Mouse (Mus musculus) limb, embryonic 14.5 days (tissue): Measurements from ENCODE around the gene Adam8. TPM values are rescaled to one million over a fixed set of nuclear protein-coding genes. Genes with fewer than 3 reads are reported as not detected.

Experiments used
- ATAC-seq: fragments of 200-750 bp; cut with Nextera tagmentation; 2 replicates; pipeline ENCODE4 v1.8.0; 2017; ENCODE audit warnings: low read depth, moderate number of reproducible peaks, moderate TSS enrichment; ENCODE audit not compliant: low FRiP score
- DNase-seq: peaks from one replicate; pipeline ENCODE4 v3.0.0-alpha.2; 2015; ENCODE audit warnings: low spot score
- H3K27ac ChIP-seq: fragments of 300-500 bp; sonication (generic); replicated peaks from 2 replicates; pipeline ENCODE4 v1.5.1; 2014; ENCODE audit warnings: low read depth, mild to moderate bottlenecking, low read length, moderate library complexity, mixed read lengths
- H3K27me3 ChIP-seq: fragments of 300-500 bp; sonication (generic); 2 replicates; pipeline ENCODE4 v1.6.1; 2014; ENCODE audit warnings: low read length, mixed read lengths; ENCODE audit not compliant: control insufficient read depth, insufficient read depth
- H3K36me3 ChIP-seq: fragments of 300-500 bp; sonication (generic); 2 replicates; pipeline ENCODE4 v1.6.1; 2014; ENCODE audit warnings: mild to moderate bottlenecking, low read length, moderate library complexity, mixed read lengths; ENCODE audit not compliant: control insufficient read depth, insufficient read depth
- H3K4me1 ChIP-seq: fragments of 300-500 bp; sonication (generic); 2 replicates; pipeline ENCODE4 v1.6.1; 2014; ENCODE audit warnings: antibody characterized with exemption, low read length, mixed read lengths; ENCODE audit not compliant: control insufficient read depth, insufficient read depth
- H3K4me2 ChIP-seq: fragments of 300-500 bp; sonication (generic); replicated peaks from 2 replicates; pipeline ENCODE4 v1.6.1; 2014; ENCODE audit warnings: low read depth, mild to moderate bottlenecking, low read length, moderate library complexity; ENCODE audit not compliant: severe bottlenecking
- H3K4me3 ChIP-seq: fragments of 300-500 bp; sonication (generic); replicated peaks from 2 replicates; pipeline ENCODE4 v1.5.1; 2014; ENCODE audit warnings: low read length
- H3K9ac ChIP-seq: fragments of 300-500 bp; sonication (generic); 2 replicates; pipeline ENCODE4 v1.6.1; 2014; ENCODE audit warnings: mild to moderate bottlenecking, low read depth, low read length, moderate library complexity; ENCODE audit not compliant: severe bottlenecking
- H3K9me3 ChIP-seq: fragments of 300-500 bp; sonication (generic); 2 replicates; pipeline ENCODE4 v1.6.1; 2016; ENCODE audit warnings: low read length; ENCODE audit not compliant: control insufficient read depth
- POLR2A ChIP-seq: fragments of 200-500 bp; IDR thresholded peaks from 2 replicates; pipeline ENCODE4 v1.8.0; 2012; ENCODE audit warnings: inconsistent platforms, mild to moderate bottlenecking, moderate library complexity, borderline replicate concordance; ENCODE audit not compliant: insufficient read depth, insufficient read length; ENCODE audit errors: extremely low read depth
- WGBS: fragments of 180-500 bp; shearing (Covaris S2); extraction: QIAGEN DNeasy Blood & Tissue Kit; methylation state at CpG from one replicate; pipeline ENCODE4 v1.1.7; 2014; 5-methylcytosine and 5-hydroxymethylcytosine counted together
- polyA plus RNA-seq, 2 experiments: library from polyadenylated mRNA; depleted of rRNA in 1 of 2; stranded (reverse) in 1 of 2; unstranded in 1 of 2; fragments of >200 nt; fragmentation: Nextera tagmentation in 1 of 2; extraction: Ambion mirVana in 1 of 2; gene quantifications; 2 replicates each; pipeline versions ENCODE4 v1.2.1 to v1.2.3; 2012 to 2014

The Adam8 gene
- polyA plus RNA-seq, 2 experiments: 1.8 to 8.8 TPM

DNA sequence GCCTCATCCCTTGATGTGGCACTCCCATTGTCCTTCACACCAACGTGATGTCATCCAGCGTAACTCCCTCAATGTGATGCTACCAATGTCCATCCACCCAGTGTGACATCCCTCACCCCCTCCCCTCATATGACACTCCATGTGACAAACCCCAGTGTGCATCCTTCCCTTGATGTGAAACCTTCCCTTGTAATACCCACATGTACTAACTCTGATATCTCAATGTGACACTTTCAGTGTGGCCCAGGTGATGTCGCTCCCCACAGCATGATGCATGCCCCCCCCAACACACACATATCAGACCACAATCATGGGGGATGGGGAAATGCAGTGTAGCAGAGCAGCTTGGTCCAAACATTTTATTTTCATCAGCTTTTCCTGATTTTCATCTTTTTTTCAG is 35.7 kb downstream of the Adam8 start:
- H3K27ac ChIP-seq: no peak overlapping the region
- no peaks in the 10 kb centered on the region for H3K9me3 ChIP-seq
- no peak for DNase-seq
- WGBS: 70% methylated on average over 3 of the region's 3 CpGs
- no peak overlapping the region for H3K4me3 ChIP-seq
- no peak for TF ChIP-seq POLR2A
- no peak overlapping the region for H3K4me2 ChIP-seq
- no peak overlapping the region for H3K9ac ChIP-seq
- H3K27me3 ChIP-seq: peaks cover 5% of the 10 kb centered on the region; the same call in 1 of the 2 replicates
- no peaks in the 10 kb centered on the region for H3K4me1 ChIP-seq
- H3K36me3 ChIP-seq: no peaks in the 10 kb centered on the region
- no peak for ATAC-seq

DNA sequence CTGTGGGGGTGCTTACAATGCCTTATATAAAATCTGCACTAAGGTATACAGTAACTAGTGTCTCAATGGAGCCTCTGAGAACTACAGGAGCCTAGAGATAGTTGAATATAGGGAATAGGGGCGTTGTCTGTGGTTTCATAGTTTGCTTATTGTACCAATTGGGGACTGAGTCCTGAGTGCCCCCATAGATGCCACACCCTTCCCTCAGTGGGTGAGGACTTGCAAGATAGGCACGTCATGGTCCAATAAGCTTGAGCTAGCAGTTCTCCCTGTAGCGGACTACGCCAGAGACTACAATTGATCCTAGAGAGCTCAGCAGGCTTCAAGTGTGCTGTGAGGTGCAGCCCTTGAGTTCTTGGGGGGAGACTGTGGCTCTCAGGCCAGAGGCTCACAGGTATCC is 36.9 kb downstream of the Adam8 start:
- no peak for TF ChIP-seq POLR2A

DNA sequence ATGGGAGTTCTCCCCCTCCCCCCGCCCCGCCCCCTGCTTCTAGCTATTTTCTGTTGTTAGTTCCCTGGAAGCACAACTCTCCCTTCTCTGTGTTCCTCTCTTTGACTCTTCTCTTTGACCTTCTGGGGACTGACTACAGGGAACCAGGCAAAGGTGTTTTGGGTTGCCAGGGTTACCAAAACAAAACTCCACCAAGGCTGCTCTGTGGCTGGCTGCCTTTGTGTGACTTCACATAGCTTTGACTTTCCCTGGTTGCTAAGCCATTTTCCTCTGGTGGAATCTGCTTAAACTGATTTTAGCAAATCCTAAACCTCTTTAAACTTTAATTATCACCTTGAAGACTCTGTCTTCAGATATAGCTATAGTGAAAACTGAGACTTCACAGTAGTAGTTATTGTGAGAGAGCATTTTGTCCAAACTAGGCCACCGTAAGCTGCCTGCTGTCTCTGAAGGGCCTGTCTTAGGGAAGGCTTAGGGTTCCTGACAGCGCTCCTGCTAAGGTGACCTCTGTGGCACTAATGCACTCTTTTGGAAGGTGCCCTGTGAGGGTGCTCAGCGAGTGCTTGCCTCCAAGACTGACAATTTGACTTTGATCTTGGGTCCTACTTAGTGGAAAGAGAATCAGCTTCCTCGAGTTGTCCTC is 40.2 kb downstream of the Adam8 start:
- DNase-seq (no peak), ATAC-seq (no peak)
- Histone ChIP-seq H3K4me1 (no peaks in the 10 kb centered on the region), H3K4me3 (no peak overlapping the region), H3K9ac (no peak overlapping the region), H3K9me3 (no peaks in the 10 kb centered on the region), H3K27me3 (peaks cover 27% of the 10 kb centered on the region), H3K4me2 (no peak overlapping the region), H3K36me3 (no peaks in the 10 kb centered on the region), H3K27ac (no peak overlapping the region)
- WGBS: 64% methylated on average over 6 of the region's 6 CpGs
- no peak for TF ChIP-seq POLR2A

More for the DNA sequence above, 36.9 kb downstream of the Adam8 start:
- Histone ChIP-seq H3K27me3 (peaks cover 6% of the 10 kb centered on the region; the same call in 1 of the 2 replicates), H3K4me3 (no peak overlapping the region), H3K36me3 (no peaks in the 10 kb centered on the region), H3K4me1 (no peaks in the 10 kb centered on the region), H3K9me3 (no peaks in the 10 kb centered on the region), H3K27ac (no peak overlapping the region), H3K4me2 (no peak overlapping the region), H3K9ac (no peak overlapping the region)
- no peak for ATAC-seq
- DNase-seq: no peak
- WGBS: 81% methylated on average over 4 of the region's 4 CpGs

DNA sequence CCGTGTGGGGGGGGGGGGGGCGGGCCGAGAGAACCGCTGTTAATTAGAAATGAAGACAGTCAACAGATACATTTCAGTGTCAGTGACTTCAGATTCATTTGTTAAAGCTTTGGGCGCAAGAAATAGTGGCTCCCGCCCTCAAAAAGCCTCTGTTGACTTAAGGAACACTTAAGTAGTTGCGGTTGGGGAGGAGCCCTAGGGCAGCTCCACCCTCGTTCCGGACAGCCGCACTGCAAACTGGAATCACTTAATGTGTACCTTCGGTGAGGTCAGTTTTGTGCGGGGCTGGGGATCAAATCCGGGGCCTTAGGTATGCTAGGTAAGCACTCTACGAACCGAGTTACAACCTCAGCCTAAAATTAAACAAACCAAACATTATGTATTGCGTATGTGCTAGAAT is 41.3 kb downstream of the Adam8 start:
- H3K36me3 ChIP-seq: no peaks in the 10 kb centered on the region
- WGBS: 4% methylated on average over 14 of the region's 16 CpGs
- peak overlapping the region; percentile 49 for H3K9ac ChIP-seq
- no peaks in the 10 kb centered on the region for H3K9me3 ChIP-seq
- H3K4me3 ChIP-seq: peak overlapping the region; percentile 53
- H3K4me1 ChIP-seq: no peaks in the 10 kb centered on the region
- H3K27ac ChIP-seq: peak overlapping the region; percentile 35; the same call in 1 of the 2 replicates
- TF ChIP-seq POLR2A: no peak
- DNase-seq: no peak
- ATAC-seq: no peak
- peaks cover 34% of the 10 kb centered on the region for H3K27me3 ChIP-seq
- H3K4me2 ChIP-seq: peak overlapping the region; percentile 73

DNA sequence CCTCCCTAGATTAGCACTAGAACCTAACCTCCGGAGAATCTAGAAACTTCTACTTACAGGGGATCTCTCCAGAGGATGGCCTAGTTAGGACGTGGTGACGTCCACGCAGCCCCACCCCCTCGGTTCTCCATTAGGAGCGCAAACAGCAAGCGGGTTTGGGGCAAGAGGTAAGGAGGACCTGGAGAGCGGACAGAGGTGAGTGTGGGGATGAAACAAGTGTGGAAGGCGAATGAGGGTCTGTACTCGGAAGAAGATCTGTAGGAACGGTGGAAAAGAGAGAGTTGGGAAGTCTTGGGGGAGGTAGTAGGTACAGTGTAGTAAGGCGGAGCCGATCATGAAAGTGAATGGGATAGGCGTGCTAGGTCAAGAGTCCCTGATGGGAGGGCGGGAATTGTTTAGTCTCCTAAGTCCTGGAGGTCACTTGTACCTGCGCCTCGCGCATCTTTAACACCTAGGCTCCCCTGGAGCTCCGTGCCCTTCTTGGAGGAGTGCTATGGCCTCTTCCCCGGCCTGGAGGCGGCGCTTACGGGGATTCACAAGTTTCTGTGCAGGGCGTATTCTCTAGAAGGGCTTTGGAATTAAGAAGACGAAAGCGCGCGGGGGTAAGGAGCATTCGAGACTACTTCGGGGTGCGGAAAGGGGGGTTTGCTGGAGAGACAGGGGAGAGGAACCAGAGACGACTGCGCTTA is 41.9 kb downstream of the Adam8 start:
- Histone ChIP-seq H3K9ac (peak overlapping the region; percentile 49), H3K9me3 (no peaks in the 10 kb centered on the region), H3K27me3 (peaks cover 40% of the 10 kb centered on the region), H3K36me3 (no peaks in the 10 kb centered on the region), H3K4me1 (no peaks in the 10 kb centered on the region), H3K27ac (peak overlapping the region; percentile 35; the same call in 1 of the 2 replicates), H3K4me3 (peak overlapping the region; percentile 53), H3K4me2 (peak overlapping the region; percentile 73)
- peak; percentile 79 for ATAC-seq
- peak; percentile 53 for DNase-seq
- 0 out of 2 replicates have a peak, but pooled peaks have one; percentile 15 for TF ChIP-seq POLR2A
- under 1% methylated on average over 33 of the region's 33 CpGs for WGBS
